Mouse (Mus musculus) cortical plate, adult 2 months (tissue): ENCODE data around the gene Rnf103. TPM values are rescaled to one million over a fixed set of nuclear protein-coding genes. Genes with fewer than 3 reads are reported as not detected.

ENCODE experiments used
- H3K27ac ChIP-seq: fragments of 200-500 bp; 2 replicates; pipeline ENCODE4 v1.5.1; 2012; ENCODE audit warnings: low read length, control low read depth, inconsistent platforms; ENCODE audit not compliant: insufficient read depth
- H3K4me1 ChIP-seq: fragments of 200-500 bp; 2 replicates; pipeline ENCODE4 v1.6.1; 2011; ENCODE audit warnings: low read length; ENCODE audit not compliant: control insufficient read depth, insufficient read depth
- H3K4me3 ChIP-seq: fragments of 200-500 bp; 2 replicates; pipeline ENCODE4 v1.5.1; 2011; ENCODE audit warnings: mild to moderate bottlenecking, low read length, control low read depth; ENCODE audit not compliant: insufficient read depth
- CTCF ChIP-seq: fragments of 200-500 bp; IDR thresholded peaks from 2 replicates; pipeline ENCODE4 v1.5.1; 2011; ENCODE audit warnings: mild to moderate bottlenecking, control low read depth, low read length; ENCODE audit not compliant: insufficient read depth; ENCODE audit errors: extremely low read depth
- POLR2A ChIP-seq: fragments of 200-500 bp; IDR thresholded peaks from 2 replicates; pipeline ENCODE4 v1.6.1; 2011; ENCODE audit warnings: mild to moderate bottlenecking, low read length, control low read depth; ENCODE audit not compliant: insufficient read depth; ENCODE audit errors: extremely low read depth
- polyA plus RNA-seq: library from polyadenylated mRNA; depleted of rRNA; stranded (reverse); fragments of >200 nt; gene quantifications from 2 replicates; pipeline ENCODE4 v1.2.3, GENCODE M21; 2012; rRNA removed

The Rnf103 gene
- polyA plus RNA-seq, 1 experiment: 34.4 TPM

DNA sequence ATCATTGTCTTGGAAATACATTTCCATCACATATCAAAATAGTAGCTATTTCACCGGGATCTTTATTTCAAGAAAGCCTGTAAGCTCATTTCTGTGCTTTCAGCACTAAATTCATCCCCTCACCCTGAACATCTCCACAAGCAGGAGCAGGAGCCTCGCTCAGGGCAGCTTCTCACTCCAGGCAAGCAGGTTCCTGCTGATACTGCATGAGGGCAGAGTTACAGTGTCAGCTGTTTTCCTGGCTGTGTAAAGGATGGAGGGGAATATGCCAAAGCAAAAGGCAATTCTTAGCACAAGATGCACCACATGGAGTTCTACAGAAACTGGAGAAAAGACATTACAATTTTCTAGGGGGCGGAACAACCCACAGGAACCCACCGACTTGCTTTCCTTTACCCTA is 25.8 kb downstream of the Rnf103 start:
- H3K4me3 ChIP-seq: no peak overlapping the region
- H3K4me1 ChIP-seq: no peaks in the 10 kb centered on the region
- TF ChIP-seq POLR2A (no peak), CTCF (no peak)
- H3K27ac ChIP-seq: no peak overlapping the region

- TF ChIP-seq CTCF: no peak
- TF ChIP-seq POLR2A: no peak
- H3K4me3 ChIP-seq: no peak overlapping the region
- no peak overlapping the region for H3K27ac ChIP-seq
- H3K4me1 ChIP-seq: no peaks in the 10 kb centered on the region; the same call in 1 of the 2 replicates
These were observed 31.9 kb downstream of the Rnf103 start for GRCm38 (mm10) chr6:71525556-71525955.

DNA sequence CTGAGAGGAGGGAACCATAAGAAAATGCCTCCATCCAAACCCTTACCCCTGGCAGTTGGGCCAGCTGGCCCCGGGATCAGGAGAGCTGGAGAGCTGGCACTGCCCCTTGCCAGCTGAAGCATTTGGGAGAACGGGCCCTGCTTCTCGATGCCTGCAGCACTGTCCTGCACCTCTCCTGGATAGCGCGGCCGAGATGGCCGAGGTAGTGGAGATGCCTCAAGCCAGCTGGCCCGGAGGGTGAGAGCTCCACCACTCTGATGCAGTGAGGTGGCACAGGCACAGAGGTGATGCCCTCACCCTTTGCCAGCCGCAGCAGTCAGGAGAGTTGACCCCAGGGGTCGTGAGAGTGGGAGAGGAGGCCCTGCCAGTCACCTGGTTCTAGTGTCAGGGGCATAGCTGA is 33.4 kb downstream of the Rnf103 start:
- no peak overlapping the region for H3K4me3 ChIP-seq
- H3K4me1 ChIP-seq: no peaks in the 10 kb centered on the region; the same call in 1 of the 2 replicates
- no peak overlapping the region for H3K27ac ChIP-seq
- TF ChIP-seq POLR2A (no peak), CTCF (no peak)

DNA sequence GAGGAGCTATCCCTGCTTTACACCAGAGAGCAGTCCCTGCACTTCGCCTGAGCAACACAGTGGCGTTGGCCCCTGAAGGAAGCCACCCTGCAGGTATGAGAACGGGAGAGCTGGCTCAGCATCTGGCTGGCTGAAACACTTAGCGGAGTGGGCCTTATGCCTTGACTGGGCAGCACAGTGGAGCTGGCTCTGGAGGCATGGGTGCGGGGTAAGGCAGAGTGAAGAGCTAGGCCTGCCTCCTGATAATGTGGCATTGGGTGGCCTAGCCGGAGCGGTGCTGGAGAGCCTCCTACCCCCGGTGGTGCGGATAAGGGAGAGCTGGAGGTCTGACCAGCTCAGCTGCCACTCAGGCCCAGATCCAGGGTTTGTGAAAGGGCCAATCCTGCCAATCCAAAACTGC is 34.1 kb downstream of the Rnf103 start:
- H3K4me3 ChIP-seq: no peak overlapping the region
- TF ChIP-seq CTCF (no peak), POLR2A (no peak)
- H3K27ac ChIP-seq: no peak overlapping the region
- no peaks in the 10 kb centered on the region; the same call in 1 of the 2 replicates for H3K4me1 ChIP-seq

DNA sequence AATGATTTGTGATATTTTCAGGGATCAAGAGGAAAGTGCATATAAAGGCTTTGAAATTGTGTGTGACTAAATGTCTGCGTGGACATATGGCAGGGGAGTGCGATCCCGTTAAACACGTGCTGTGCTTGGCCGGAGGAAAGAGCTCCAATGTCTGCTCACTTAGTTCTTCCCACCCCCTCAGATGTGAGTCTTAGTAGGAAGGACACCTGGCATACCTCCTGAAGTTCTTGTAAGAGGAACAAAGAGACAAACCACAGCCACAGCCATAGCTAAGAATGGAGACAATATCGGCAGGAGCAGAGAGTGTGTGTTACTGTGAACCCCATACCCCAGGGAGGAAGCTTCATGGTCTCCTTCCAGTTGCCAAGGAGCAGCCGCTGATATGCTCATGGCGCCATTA is 36.5 kb downstream of the Rnf103 start:
- no peak overlapping the region for H3K27ac ChIP-seq
- H3K4me3 ChIP-seq: no peak overlapping the region
- no peak for TF ChIP-seq CTCF
- no peak for TF ChIP-seq POLR2A
- no peaks in the 10 kb centered on the region; the same call in 1 of the 2 replicates for H3K4me1 ChIP-seq

- Histone ChIP-seq H3K4me1 (no peaks in the 10 kb centered on the region), H3K27ac (peak overlapping the region; percentile 56), H3K4me3 (no peak overlapping the region)
- TF ChIP-seq CTCF: no peak
- TF ChIP-seq POLR2A: no peak
These were observed 43.6 kb downstream of the Rnf103 start for GRCm38 (mm10) chr6:71537286-71537685.

DNA sequence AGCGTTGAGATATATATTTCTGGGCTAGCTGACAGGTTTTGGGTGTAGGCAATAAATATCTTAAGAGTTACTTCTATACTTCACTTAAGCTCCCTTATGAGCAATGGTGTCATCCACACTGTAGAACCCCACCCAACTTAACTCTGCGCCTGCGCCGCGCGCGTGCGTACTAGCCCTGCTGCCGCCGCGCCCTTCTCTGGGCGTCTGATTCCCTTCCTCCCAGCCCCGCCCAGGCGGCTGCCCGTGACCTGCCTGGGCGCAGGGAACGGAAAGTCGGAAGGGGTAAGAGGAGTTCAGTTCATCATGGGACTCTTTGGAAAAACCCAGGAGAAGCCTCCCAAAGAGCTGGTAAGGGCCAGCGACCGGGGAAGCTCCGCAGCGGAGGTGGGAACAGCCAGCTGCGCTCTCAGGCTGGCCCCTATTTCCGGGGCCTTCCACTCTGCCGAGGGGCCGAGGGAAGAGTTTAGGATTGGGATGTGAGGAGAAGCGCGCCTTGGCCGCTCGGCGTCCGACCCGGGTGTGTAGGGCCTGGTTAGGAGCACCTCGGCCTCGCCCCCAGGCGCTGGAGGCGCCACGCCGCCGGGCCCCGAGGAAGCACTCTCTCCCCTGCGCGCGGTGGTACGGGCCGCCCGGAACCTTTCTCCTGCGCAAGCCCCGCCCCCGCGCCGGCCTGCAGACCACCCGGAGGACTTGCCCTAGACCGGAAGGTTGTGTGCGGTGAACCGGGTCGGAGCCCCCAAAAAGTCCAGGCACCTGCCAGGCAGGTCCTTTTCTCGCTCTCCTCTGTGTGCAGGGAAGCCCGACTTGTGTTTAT is 50.2 kb downstream of the Rnf103 start, which contains the start of gene Chmp3:
TSS of gene Chmp3 (plus strand) at position 112 of the 814 bp plus-strand sequence.
- Histone ChIP-seq H3K27ac (peak within 1 kb of the TSS; percentile 100), H3K4me3 (peak within 1 kb of the TSS; percentile 80), H3K4me1 (peaks cover 2% of the 10 kb centered on the region; the same call in 1 of the 2 replicates)
- TF ChIP-seq POLR2A: peak; percentile 83
- TF ChIP-seq CTCF: no peak

DNA sequence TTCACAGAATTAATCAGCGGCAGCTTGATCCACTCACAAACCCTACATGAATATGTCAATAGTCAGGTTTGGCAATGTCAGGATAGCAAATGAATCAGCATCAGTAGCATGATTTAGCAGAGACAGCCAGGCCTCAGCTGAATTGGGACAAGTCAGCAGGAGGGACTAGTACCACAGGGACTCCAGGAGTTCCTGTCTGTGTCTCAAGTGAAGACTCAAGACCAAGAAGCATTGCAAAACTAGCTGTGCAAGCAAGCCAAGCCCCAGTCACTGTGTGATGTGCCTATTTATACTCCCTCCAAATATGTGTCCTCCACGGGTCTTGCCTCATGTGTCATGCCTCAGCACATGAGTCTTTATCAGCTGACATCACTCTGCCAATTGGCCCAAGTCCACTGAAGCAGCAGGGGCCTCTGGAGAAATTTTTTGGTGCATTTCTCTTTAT is 61.8 kb downstream of the Rnf103 start:
- no peak for TF ChIP-seq POLR2A
- TF ChIP-seq CTCF: no peak
- no peak overlapping the region for H3K4me3 ChIP-seq
- no peaks in the 10 kb centered on the region for H3K4me1 ChIP-seq
- H3K27ac ChIP-seq: no peak overlapping the region

DNA sequence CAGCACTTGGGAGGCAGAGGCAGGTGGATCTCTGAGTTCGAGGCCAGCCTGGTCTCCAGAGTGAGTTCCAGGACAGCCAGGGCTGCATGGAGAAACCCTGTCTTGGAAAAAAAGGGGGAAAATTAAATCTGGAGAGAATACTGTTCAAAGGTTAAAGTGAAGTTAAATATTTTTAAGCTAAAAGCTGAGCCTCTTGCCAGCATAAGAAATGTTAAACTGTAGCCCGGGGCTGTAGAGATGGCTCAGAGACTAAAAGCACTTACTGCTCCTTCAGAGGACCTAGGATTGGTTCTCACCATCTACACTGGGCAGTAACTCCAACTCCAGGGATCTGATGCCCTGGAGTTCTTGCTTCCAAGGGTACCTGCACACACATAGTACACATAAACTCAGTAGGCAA is 63.1 kb downstream of the Rnf103 start:
- H3K4me1 ChIP-seq: no peaks in the 10 kb centered on the region
- H3K27ac ChIP-seq: no peak overlapping the region
- H3K4me3 ChIP-seq: no peak overlapping the region
- TF ChIP-seq CTCF (no peak), POLR2A (no peak)

Other genes starting within 250 kb of the Rnf103 start
- gene Krcc1, start 222.2 kb upstream of the Rnf103 start, polyA plus RNA-seq: 15.3 and 16.3 TPM in 2 replicates
- gene Smyd1, start 171.7 kb upstream of the Rnf103 start, polyA plus RNA-seq: 1.4 and 1.9 TPM in 2 replicates
- gene Cd8b1, start 171.1 kb upstream of the Rnf103 start, polyA plus RNA-seq: not detected in 2 replicates
- 0.06 TPM in 1 of 2 replicates, not detected in the other for gene Cd8a, start 120.5 kb upstream of the Rnf103 start, polyA plus RNA-seq
- 70.9 and 72.0 TPM in 2 replicates for gene Rmnd5a, start 53.3 kb upstream of the Rnf103 start, polyA plus RNA-seq
- gene Chmp3, start 49.9 kb downstream of the Rnf103 start, polyA plus RNA-seq: 109 and 110 TPM in 2 replicates
- 34.8 and 35.8 TPM in 2 replicates for gene Kdm3a, start 139.1 kb downstream of the Rnf103 start, polyA plus RNA-seq
- 76.3 and 79.2 TPM in 2 replicates for gene Reep1, start 213.7 kb downstream of the Rnf103 start, polyA plus RNA-seq